Mouse (Mus musculus) testis, adult 2 months (tissue): Measurements from ENCODE around the gene Ddx39.

Experiments
- CTCF ChIP-seq: fragments of 200-500 bp; IDR thresholded peaks from 2 replicates; pipeline ENCODE4 v1.5.1; 2012; ENCODE audit warnings: low read depth, mild to moderate bottlenecking, inconsistent platforms, low read length, moderate library complexity; ENCODE audit not compliant: control insufficient read depth, insufficient read depth, insufficient replicate concordance
- POLR2A ChIP-seq: fragments of 200-500 bp; IDR thresholded peaks from 2 replicates; pipeline ENCODE4 v1.6.1; 2012; ENCODE audit warnings: low read depth, mild to moderate bottlenecking, inconsistent platforms, low read length, moderate library complexity; ENCODE audit not compliant: control insufficient read depth

DNA sequence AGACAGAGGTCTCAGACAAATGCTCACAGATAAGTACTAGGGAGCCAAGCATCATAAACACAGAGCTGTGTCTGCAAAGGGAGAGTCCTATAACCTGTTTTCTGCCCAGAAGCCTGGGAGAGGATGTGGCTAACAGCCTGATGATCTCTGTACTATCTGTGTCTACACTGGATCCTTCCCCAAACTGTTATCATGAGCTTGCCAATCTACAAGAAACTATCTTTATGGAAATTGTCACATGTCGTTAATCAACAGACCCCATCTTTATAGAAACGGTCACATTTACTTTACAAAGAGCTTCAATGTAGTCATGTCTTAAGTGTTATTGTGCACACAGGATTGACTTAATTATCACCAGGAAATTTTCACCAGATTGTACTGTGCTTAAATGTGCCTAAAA is 55.7 kb downstream of the Ddx39 start:
- TF ChIP-seq POLR2A (no peak), CTCF (no peak)
